Mouse (Mus musculus) lung, embryonic 15.5 days (tissue): ENCODE results near the gene Tmem174. TPM values are rescaled to one million over a fixed set of nuclear protein-coding genes. Genes with fewer than 3 reads are reported as not detected.
A peak's percentile ranks its signal among the peaks of the same experiment; 100 is the strongest.

Experiments
- ATAC-seq: fragments of 200-750 bp; cut with Nextera tagmentation; 2 replicates; pipeline ENCODE4 v1.8.0; 2017; ENCODE audit warnings: moderate number of reproducible peaks, borderline replicate concordance; ENCODE audit not compliant: low FRiP score, low TSS enrichment; ENCODE audit errors: extremely low read depth
- H3K27ac ChIP-seq: fragments of 300-500 bp; sonication (generic); 2 replicates; pipeline ENCODE4 v1.5.1; 2015; ENCODE audit warnings: moderate library complexity, mild to moderate bottlenecking, inconsistent platforms
- H3K27me3 ChIP-seq: fragments of 300-500 bp; sonication (generic); 2 replicates; pipeline ENCODE4 v1.6.1; 2015; ENCODE audit warnings: inconsistent platforms
- H3K36me3 ChIP-seq: fragments of 300-500 bp; sonication (generic); 2 replicates; pipeline ENCODE4 v1.6.1; 2015; ENCODE audit warnings: inconsistent platforms
- H3K4me1 ChIP-seq: fragments of 300-500 bp; sonication (generic); 2 replicates; pipeline ENCODE4 v1.6.1; 2015; ENCODE audit warnings: inconsistent platforms
- H3K4me2 ChIP-seq: fragments of 300-500 bp; sonication (generic); 2 replicates; pipeline ENCODE4 v1.6.1; 2015; ENCODE audit warnings: inconsistent platforms, mild to moderate bottlenecking, moderate library complexity
- H3K4me3 ChIP-seq: fragments of 300-500 bp; sonication (generic); 2 replicates; pipeline ENCODE4 v1.5.1; 2015; ENCODE audit warnings: mild to moderate bottlenecking, inconsistent platforms
- H3K9ac ChIP-seq: fragments of 300-500 bp; sonication (generic); 2 replicates; pipeline ENCODE4 v1.6.1; 2015; ENCODE audit warnings: inconsistent platforms
- H3K9me3 ChIP-seq: fragments of 300-500 bp; sonication (generic); 2 replicates; pipeline ENCODE4 v1.6.1; 2016; ENCODE audit warnings: inconsistent platforms
- WGBS: fragments of 180-500 bp; shearing (Covaris S2); methylation state at CpG from one replicate; pipeline ENCODE4 v1.1.7; 2015; 5-methylcytosine and 5-hydroxymethylcytosine counted together
- polyA plus RNA-seq: library from polyadenylated mRNA; unstranded; fragments of >200 nt; fragmentation: Nextera tagmentation; extraction: Ambion mirVana; gene quantifications from 2 replicates; pipeline ENCODE4 v1.2.1, GENCODE M21; 2015

Gene Tmem174
- polyA plus RNA-seq, 1 experiment from 2014 or later, result 0.09 TPM

GRCm38 (mm10) chr13:98589572-98589971, 47.6 kb downstream of the Tmem174 start:
- Histone ChIP-seq H3K27me3 (peaks cover 31% of the 10 kb centered on the region), H3K36me3 (no peaks in the 10 kb centered on the region), H3K4me2 (peak overlapping the region; percentile 82), H3K9me3 (no peaks in the 10 kb centered on the region), H3K4me1 (peaks cover 24% of the 10 kb centered on the region; the same call in 1 of the 2 replicates), H3K4me3 (peak overlapping the region; percentile 43; the same call in 1 of the 2 replicates), H3K27ac (0 out of 2 replicates have a peak overlapping the region, but pooled peaks have one; percentile 12), H3K9ac (no peak overlapping the region)
- no peak for ATAC-seq
- 22% methylated on average over 9 of the region's 9 CpGs for WGBS

- Histone ChIP-seq H3K9me3 (no peaks in the 10 kb centered on the region), H3K27ac (0 out of 2 replicates have a peak overlapping the region, but pooled peaks have one; percentile 12), H3K4me3 (peak overlapping the region; percentile 43), H3K9ac (peak overlapping the region; percentile 28; the same call in 1 of the 2 replicates), H3K4me2 (peak overlapping the region; percentile 82), H3K4me1 (peaks cover 24% of the 10 kb centered on the region; the same call in 1 of the 2 replicates), H3K27me3 (peaks cover 32% of the 10 kb centered on the region), H3K36me3 (no peaks in the 10 kb centered on the region)
- 1% methylated on average over 31 of the region's 35 CpGs for WGBS
- peak; percentile 84 for ATAC-seq
Observed at GRCm38 (mm10) chr13:98588951-98589501, 48.2 kb downstream of the Tmem174 start.

- Histone ChIP-seq H3K9ac (peak overlapping the region; percentile 28; the same call in 1 of the 2 replicates), H3K27me3 (peaks cover 32% of the 10 kb centered on the region), H3K36me3 (no peaks in the 10 kb centered on the region), H3K9me3 (no peaks in the 10 kb centered on the region), H3K4me1 (peaks cover 24% of the 10 kb centered on the region; the same call in 1 of the 2 replicates), H3K4me2 (peak overlapping the region; percentile 82), H3K4me3 (peak overlapping the region; percentile 43), H3K27ac (no peak overlapping the region)
- ATAC-seq, result no peak; the same call in 1 of the 2 replicates
- WGBS, result 14% methylated on average over 12 of the region's 12 CpGs
Observed at GRCm38 (mm10) chr13:98588480-98588879, 48.7 kb downstream of the Tmem174 start.

- Histone ChIP-seq H3K9ac (no peak overlapping the region), H3K4me3 (no peak overlapping the region), H3K27me3 (peaks cover 32% of the 10 kb centered on the region), H3K27ac (no peak overlapping the region), H3K4me1 (peaks cover 24% of the 10 kb centered on the region; the same call in 1 of the 2 replicates), H3K4me2 (peak overlapping the region; percentile 33; the same call in 1 of the 2 replicates), H3K9me3 (no peaks in the 10 kb centered on the region), H3K36me3 (no peaks in the 10 kb centered on the region)
- ATAC-seq, result no peak
- WGBS, result 5% methylated on average over 14 of the region's 14 CpGs
Observed at GRCm38 (mm10) chr13:98587639-98588038, 49.6 kb downstream of the Tmem174 start.

GRCm38 (mm10) chr13:98586817-98587575, 50.2 kb downstream of the Tmem174 start:
- Histone ChIP-seq H3K27ac (no peak overlapping the region), H3K27me3 (peaks cover 32% of the 10 kb centered on the region), H3K9me3 (no peaks in the 10 kb centered on the region), H3K9ac (no peak overlapping the region), H3K4me2 (peak overlapping the region; percentile 33), H3K4me1 (peaks cover 20% of the 10 kb centered on the region; the same call in 1 of the 2 replicates), H3K4me3 (no peak overlapping the region), H3K36me3 (no peaks in the 10 kb centered on the region)
- WGBS, result 22% methylated on average over 17 of the region's 17 CpGs
- ATAC-seq, result no peak

Other genes starting within 250 kb of the Tmem174 start
- 1.3 and 1.6 TPM in 2 replicates for gene Gm10320, start 145.4 kb downstream of the Tmem174 start, polyA plus RNA-seq
- 18.8 and 19.5 TPM in 2 replicates for gene Tmem171, start 57.4 kb upstream of the Tmem174 start, polyA plus RNA-seq
- gene Fcho2, start 178.0 kb upstream of the Tmem174 start, polyA plus RNA-seq, result 40.5 and 43.1 TPM in 2 replicates